Mouse (Mus musculus) MEL (cell line): ENCODE data around the gene Ptprn2. TPM values are rescaled to one million over a fixed set of nuclear protein-coding genes. Genes with fewer than 3 reads are reported as not detected.

ENCODE experiments used
- DNase-seq: peaks from one replicate; pipeline ENCODE4 v3.0.0; 2011; ENCODE audit warnings: low read depth, low spot score
- H3K27ac ChIP-seq: 2 replicates; pipeline ENCODE4 v1.5.1; 2012; ENCODE audit warnings: low read depth, mild to moderate bottlenecking, control low read depth, low read length, moderate library complexity; ENCODE audit not compliant: control insufficient read depth
- H3K27me3 ChIP-seq, 2 experiments: fragments of 150-350 bp in 1 of 2; sonication (generic) in 1 of 2; 2 replicates each; pipeline ENCODE4 v1.6.1; 2012; ENCODE audit warnings: low read length in 2 of 2, mild to moderate bottlenecking in 2 of 2, improper control_type of control experiment in 1 of 2, moderate library complexity in 1 of 2; ENCODE audit not compliant: insufficient read depth in 2 of 2, control insufficient read depth in 1 of 2
- H3K36me3 ChIP-seq, 2 experiments: 2 replicates each; pipeline ENCODE4 v1.6.1; 2012 to 2014; ENCODE audit warnings: low read length in 2 of 2, improper control_type of control experiment in 1 of 2, inconsistent platforms in 1 of 2, mild to moderate bottlenecking in 1 of 2; ENCODE audit not compliant: insufficient read depth in 2 of 2, control insufficient read depth in 1 of 2
- H3K4me1 ChIP-seq, 2 experiments: fragments of 150-350 bp in 1 of 2; sonication (generic) in 1 of 2; 2 replicates each; pipeline ENCODE4 v1.6.1; 2012; ENCODE audit warnings: low read length in 2 of 2, improper control_type of control experiment in 1 of 2, mild to moderate bottlenecking in 1 of 2; ENCODE audit not compliant: insufficient read depth in 2 of 2, control insufficient read depth in 1 of 2
- H3K4me3 ChIP-seq, 2 experiments: fragments of 150-350 bp in 1 of 2; sonication (generic) in 1 of 2; 2 replicates each; pipeline ENCODE4 v1.5.1; 2012; ENCODE audit warnings: low read depth in 2 of 2, low read length in 2 of 2, mild to moderate bottlenecking in 2 of 2, moderate library complexity in 2 of 2, control low read depth in 1 of 2, improper control_type of control experiment in 1 of 2; ENCODE audit not compliant: control insufficient read depth in 1 of 2, insufficient read depth in 1 of 2
- H3K79me2 ChIP-seq: 2 replicates; pipeline ENCODE4 v1.6.1; 2012; ENCODE audit warnings: mild to moderate bottlenecking, low read length, moderate library complexity; ENCODE audit not compliant: control insufficient read depth, poor library complexity, insufficient read depth
- H3K9ac ChIP-seq: 2 replicates; pipeline ENCODE4 v1.6.1; 2012; ENCODE audit warnings: low read depth, mild to moderate bottlenecking, control low read depth, low read length, moderate library complexity; ENCODE audit not compliant: control insufficient read depth, poor library complexity, severe bottlenecking
- H3K9me3 ChIP-seq: fragments of 150-350 bp; sonication (generic); replicated peaks from 2 replicates; pipeline ENCODE4 v1.6.1; 2012; ENCODE audit warnings: mild to moderate bottlenecking, low read length, improper control_type of control experiment, moderate library complexity; ENCODE audit not compliant: insufficient read depth
- BHLHE40 ChIP-seq: IDR thresholded peaks from 2 replicates; pipeline ENCODE4 v1.6.1; 2012; ENCODE audit warnings: low read depth, mild to moderate bottlenecking, inconsistent platforms, low read length, improper control_type of control experiment, borderline replicate concordance
- CHD1 ChIP-seq: IDR thresholded peaks from 2 replicates; pipeline ENCODE4 v1.6.1; 2012; ENCODE audit warnings: low read depth, mild to moderate bottlenecking, inconsistent platforms, low read length, improper control_type of control experiment
- CHD2 ChIP-seq: IDR thresholded peaks from 2 replicates; pipeline ENCODE4 v1.6.1; 2011; ENCODE audit warnings: low read length, improper control_type of control experiment
- ELF1 ChIP-seq: IDR thresholded peaks from 2 replicates; pipeline ENCODE4 v1.6.1; 2014; ENCODE audit warnings: low read depth, mild to moderate bottlenecking, inconsistent platforms, low read length, improper control_type of control experiment, moderate library complexity
- EP300 ChIP-seq, 2 experiments: IDR thresholded peaks; 2 replicates each; pipeline ENCODE4 v1.6.1; 2011; ENCODE audit warnings: improper control_type of control experiment in 2 of 2, low read length in 2 of 2, low read depth in 1 of 2, mild to moderate bottlenecking in 1 of 2
- ETS1 ChIP-seq: IDR thresholded peaks from 2 replicates; pipeline ENCODE4 v1.6.1; 2012; ENCODE audit warnings: low read depth, mild to moderate bottlenecking, inconsistent platforms, low read length, improper control_type of control experiment, moderate library complexity
- KAT2A ChIP-seq: conservative IDR thresholded peaks from 2 replicates; pipeline ENCODE4 v1.6.1; 2012; ENCODE audit warnings: low read depth, low read length, improper control_type of control experiment, inconsistent platforms
- MAZ ChIP-seq: IDR thresholded peaks from 2 replicates; pipeline ENCODE4 v1.6.1; 2012; ENCODE audit warnings: low read depth, mild to moderate bottlenecking, inconsistent platforms, low read length, improper control_type of control experiment
- MEF2A ChIP-seq: IDR thresholded peaks from 2 replicates; pipeline ENCODE4 v1.6.1; 2014; ENCODE audit warnings: low read depth, mild to moderate bottlenecking, inconsistent platforms, low read length, improper control_type of control experiment; ENCODE audit not compliant: poor library complexity, insufficient replicate concordance, severe bottlenecking; ENCODE audit errors: extremely low read depth
- MXI1 ChIP-seq: IDR thresholded peaks from 2 replicates; pipeline ENCODE4 v1.6.1; 2011; ENCODE audit warnings: mild to moderate bottlenecking, low read depth, low read length, improper control_type of control experiment
- MYC ChIP-seq: IDR thresholded peaks from 2 replicates; pipeline ENCODE4 v1.6.1; 2011; ENCODE audit warnings: low read depth, mild to moderate bottlenecking, low read length, improper control_type of control experiment, moderate library complexity
- NELFE ChIP-seq: IDR thresholded peaks from 2 replicates; pipeline ENCODE4 v1.6.1; 2011; ENCODE audit warnings: low read depth, low read length, improper control_type of control experiment
- NRF1 ChIP-seq: IDR thresholded peaks from 2 replicates; pipeline ENCODE4 v1.6.1; 2014; ENCODE audit warnings: low read depth, mild to moderate bottlenecking, inconsistent platforms, low read length, improper control_type of control experiment, moderate library complexity; ENCODE audit not compliant: poor library complexity, insufficient read depth, severe bottlenecking
- POLR2A ChIP-seq, 2 experiments: IDR thresholded peaks; 2 replicates each; pipeline ENCODE4 v1.6.1; 2011 to 2012; ENCODE audit warnings: low read length in 2 of 2, mild to moderate bottlenecking in 2 of 2, control low read depth in 1 of 2, improper control_type of control experiment in 1 of 2, low read depth in 1 of 2, moderate library complexity in 1 of 2; ENCODE audit not compliant: control insufficient read depth in 1 of 2, insufficient read depth in 1 of 2, poor library complexity in 1 of 2
- POLR2AphosphoS2 ChIP-seq: IDR thresholded peaks from 2 replicates; pipeline ENCODE4 v1.6.1; 2011; ENCODE audit warnings: low read length, improper control_type of control experiment
- RAD21 ChIP-seq: IDR thresholded peaks from 2 replicates; pipeline ENCODE4 v1.6.1; 2011; ENCODE audit warnings: mild to moderate bottlenecking, low read depth, low read length, improper control_type of control experiment
- RCOR1 ChIP-seq: IDR thresholded peaks from 2 replicates; pipeline ENCODE4 v1.6.1; 2012; ENCODE audit warnings: low read depth, mild to moderate bottlenecking, inconsistent platforms, low read length, improper control_type of control experiment
- SIN3A ChIP-seq: IDR thresholded peaks from 2 replicates; pipeline ENCODE4 v1.6.1; 2012; ENCODE audit warnings: low read length, improper control_type of control experiment, inconsistent platforms
- TAL1 ChIP-seq: IDR thresholded peaks from 2 replicates; pipeline ENCODE4 v1.6.1; 2012; ENCODE audit warnings: mild to moderate bottlenecking, inconsistent platforms, low read length, moderate library complexity, mixed read lengths
- TBP ChIP-seq: IDR thresholded peaks from 2 replicates; pipeline ENCODE4 v1.8.0; 2011; ENCODE audit warnings: low read depth, low read length, improper control_type of control experiment
- TCF12 ChIP-seq: IDR thresholded peaks from 2 replicates; pipeline ENCODE4 v1.6.1; 2014; ENCODE audit warnings: low read depth, mild to moderate bottlenecking, inconsistent platforms, low read length, improper control_type of control experiment, moderate library complexity
- UBTF ChIP-seq: IDR thresholded peaks from 2 replicates; pipeline ENCODE4 v1.6.1; 2012; ENCODE audit warnings: low read depth, mild to moderate bottlenecking, inconsistent platforms, low read length, improper control_type of control experiment, moderate library complexity, borderline replicate concordance; ENCODE audit not compliant: insufficient read depth
- USF1 ChIP-seq: IDR thresholded peaks from 2 replicates; pipeline ENCODE4 v1.6.1; 2014; ENCODE audit warnings: low read depth, mild to moderate bottlenecking, inconsistent platforms, low read length, improper control_type of control experiment, moderate library complexity
- ZNF384 ChIP-seq: IDR thresholded peaks from 2 replicates; pipeline ENCODE4 v1.6.1; 2012; ENCODE audit warnings: low read depth, mild to moderate bottlenecking, inconsistent platforms, low read length, improper control_type of control experiment
- polyA plus RNA-seq, 2 experiments: library from polyadenylated mRNA; stranded (reverse) in 1 of 2; unstranded in 1 of 2; fragments of >175 nt in 1 of 2; fragments of >200 nt in 1 of 2; gene quantifications; 2 replicates each; pipeline versions ENCODE4 v1.2.1 to v1.2.4; 2012; ENCODE audit warnings: low replicate concordance in 2 of 2, low read depth in 1 of 2; ENCODE audit not compliant: insufficient read length in 2 of 2, insufficient read depth in 1 of 2, missing spikeins in 1 of 2
- total RNA-seq: library from RNA; depleted of rRNA; stranded (reverse); fragments of 300-350 nt; gene quantifications from 2 replicates; pipeline ENCODE4 v1.2.3, GENCODE M21; 2012

The Ptprn2 gene
- total and polyA plus RNA-seq, 3 experiments = not detected

DNA sequence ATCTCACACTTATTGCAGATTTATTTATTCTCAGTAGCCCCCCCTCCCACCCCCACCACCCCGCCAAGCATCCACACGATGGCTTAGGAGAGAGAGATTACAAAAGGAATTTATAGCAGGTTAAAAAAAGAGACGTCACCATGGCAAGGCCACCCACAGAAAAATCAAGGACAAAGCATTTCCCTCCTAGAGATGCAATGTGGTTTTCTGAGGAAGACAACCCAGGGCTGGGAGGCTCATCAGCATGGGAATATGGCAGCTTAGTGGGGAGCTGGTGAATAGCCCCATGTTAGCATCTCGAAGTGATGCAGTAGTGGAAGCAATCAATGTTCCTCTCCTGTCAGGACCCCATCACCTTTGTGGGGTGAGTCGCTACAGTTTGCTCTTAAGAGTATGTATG lies 649.7 kb downstream of the Ptprn2 start:
- H3K36me3 ChIP-seq = no peaks in the 10 kb centered on the region
- no peak overlapping the region for H3K9ac ChIP-seq
- no peaks in the 10 kb centered on the region for H3K4me1 ChIP-seq
- no peak for DNase-seq
- H3K27me3 ChIP-seq = no peaks in the 10 kb centered on the region
- no peak overlapping the region for H3K27ac ChIP-seq
- no peaks in the 10 kb centered on the region for H3K9me3 ChIP-seq
- no peak overlapping the region for H3K4me3 ChIP-seq
- no peaks in the 10 kb centered on the region for H3K79me2 ChIP-seq
- TF ChIP-seq MAZ (no peak), UBTF (no peak), MEF2A (no peak), SIN3A (no peak), RAD21 (no peak), TCF12 (no peak), BHLHE40 (no peak), EP300 (IDR thresholded peaks at IDR 0.05; ENCODE audit: low read depth in 1 of 2, low read length in 2 of 2) (no peak), POLR2AphosphoS2 (no peak), NELFE (no peak), TAL1 (no peak), NRF1 (no peak)
- TF ChIP-seq, all 39 proteins: peak for 0

DNA sequence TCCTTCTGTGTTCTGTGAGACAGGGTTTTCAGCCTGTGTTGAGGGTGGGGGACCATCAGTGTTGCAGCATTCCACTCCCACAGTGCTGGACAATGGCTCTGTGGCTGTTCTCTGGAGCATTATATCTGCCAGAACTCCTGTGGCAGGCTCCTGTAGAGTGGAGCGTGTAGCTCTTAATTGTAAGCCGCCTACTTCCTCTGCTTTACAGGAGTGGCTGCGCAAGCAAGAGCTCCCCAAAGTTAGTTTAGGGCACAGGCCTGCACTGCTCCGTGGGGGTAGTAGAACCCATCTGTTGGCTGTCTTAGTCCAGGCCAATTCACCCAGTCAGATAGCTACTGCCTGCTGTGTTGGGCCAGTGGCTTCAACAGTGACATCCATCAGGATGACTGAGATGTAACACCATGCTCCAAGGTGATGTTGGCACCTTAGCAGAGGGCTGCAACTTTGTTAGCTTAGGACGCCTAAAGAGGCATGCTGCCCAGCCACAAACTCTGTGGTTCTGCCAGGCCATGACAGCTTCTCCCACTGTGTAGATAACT lies 651.0 kb downstream of the Ptprn2 start:
- Histone ChIP-seq H3K4me3 (no peak overlapping the region), H3K27me3 (no peaks in the 10 kb centered on the region), H3K27ac (no peak overlapping the region), H3K36me3 (no peaks in the 10 kb centered on the region), H3K79me2 (no peaks in the 10 kb centered on the region), H3K4me1 (no peaks in the 10 kb centered on the region), H3K9ac (no peak overlapping the region), H3K9me3 (no peaks in the 10 kb centered on the region)
- DNase-seq = no peak
- TF ChIP-seq NELFE = no peak
- TF ChIP-seq ETS1 = no peak
- TF ChIP-seq MEF2A = no peak
- TF ChIP-seq TCF12 = no peak
- no peak for TF ChIP-seq CHD1
- no peak for TF ChIP-seq USF1
- no peak for TF ChIP-seq TBP
- no peak for TF ChIP-seq UBTF
- TF ChIP-seq POLR2A (IDR thresholded peaks at IDR 0.05; ENCODE audit: control insufficient read depth in 1 of 2, insufficient read depth in 1 of 2, low read depth in 1 of 2, low read length in 2 of 2, poor library complexity in 1 of 2) = no peak
- no peak for TF ChIP-seq ZNF384
- no peak for TF ChIP-seq TAL1
- TF ChIP-seq MYC = no peak
- TF ChIP-seq MXI1 = no peak
- TF ChIP-seq CHD2 = no peak
- no peak for TF ChIP-seq MAZ
- TF ChIP-seq NRF1 = no peak
- TF ChIP-seq ELF1 = no peak
- no peak for TF ChIP-seq RCOR1
- TF ChIP-seq KAT2A = no peak
- TF ChIP-seq EP300 (IDR thresholded peaks at IDR 0.05; ENCODE audit: low read depth in 1 of 2, low read length in 2 of 2) = no peak
